In the genomic region with DNA sequence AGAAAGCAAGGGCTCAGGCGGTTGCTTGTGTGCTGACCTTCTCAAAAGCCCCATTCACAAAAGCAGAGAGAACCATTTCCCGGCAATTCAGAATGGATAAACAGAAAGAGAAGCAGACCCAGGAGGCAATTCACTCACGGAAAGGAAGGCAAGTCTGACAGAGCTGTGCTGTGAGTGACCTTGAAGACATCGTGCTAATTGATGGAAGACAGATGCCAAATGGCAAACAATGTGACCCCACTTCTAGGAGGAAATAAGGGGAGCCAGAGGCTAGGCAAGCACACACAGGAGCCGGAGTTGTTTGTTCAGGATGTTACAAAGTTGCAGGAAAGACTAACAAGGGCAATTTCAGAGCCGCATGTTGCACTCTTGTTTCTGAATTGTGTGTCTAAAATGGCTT, we compare ENCODE assay signal across 24 mouse cellular contexts.
A peak's percentile ranks its signal among the peaks of the same experiment; 100 is the strongest.
DNase-seq lines count a peak whose midpoint lies in the region; ATAC-seq lines count a peak whose summit lies in the region.
"Had no signal": no experiment of that assay in that cellular context is flagged by ENCODE, and none has a peak within 500 bp of the region (broad histone marks: within the 10 kb centered on the region; RNA-seq: fewer than 3 reads in every experiment).

No protein-coding gene starts in this region.

- no peak overlapping the region for H3K4me3 ChIP-seq in embryonic facial prominence, embryonic 11.5 days (ENCODE audit: low read depth, low read length)
- no peak overlapping the region for H3K4me3 ChIP-seq in embryonic facial prominence, embryonic 10.5 days
- no peak overlapping the region for H3K4me3 ChIP-seq in heart, embryonic 16.5 days (ENCODE audit: low read length)
- no peak overlapping the region for H3K4me3 ChIP-seq in lung, embryonic 16.5 days (ENCODE audit: low read length)
- H3K4me3 ChIP-seq: embryonic facial prominence, embryonic 13.5 days; erythroblast, embryonic 14.5 days; midbrain, embryonic 12.5 days had no signal

- no peaks in the 10 kb centered on the region for H3K27me3 ChIP-seq in embryonic facial prominence, embryonic 11.5 days (ENCODE audit: control insufficient read depth, insufficient read depth, low read length)
- H3K27me3 ChIP-seq in embryonic facial prominence, embryonic 10.5 days (replicated peaks; ENCODE audit: low read depth, poor library complexity, severe bottlenecking): no peaks in the 10 kb centered on the region
- H3K27me3 ChIP-seq in heart, embryonic 16.5 days (ENCODE audit: control insufficient read depth, insufficient read depth, low read length): no peaks in the 10 kb centered on the region
- no peaks in the 10 kb centered on the region for H3K27me3 ChIP-seq in lung, embryonic 16.5 days (ENCODE audit: control insufficient read depth, insufficient read depth, low read depth, low read length)
- H3K27me3 ChIP-seq: midbrain, embryonic 12.5 days had no signal

- H3K9ac ChIP-seq in embryonic facial prominence, embryonic 11.5 days (replicated peaks; ENCODE audit: low read length): no peak overlapping the region
- H3K9ac ChIP-seq in heart, embryonic 16.5 days (ENCODE audit: low read length): no peak overlapping the region
- H3K9ac ChIP-seq in lung, embryonic 16.5 days (ENCODE audit: low read length): no peak overlapping the region
- H3K9ac ChIP-seq: embryonic facial prominence, embryonic 13.5 days; hindbrain, embryonic 14.5 days; midbrain, embryonic 12.5 days had no signal

- no peaks in the 10 kb centered on the region for H3K4me1 ChIP-seq in embryonic facial prominence, embryonic 11.5 days (ENCODE audit: control insufficient read depth, insufficient read depth, low read length)
- H3K4me1 ChIP-seq in embryonic facial prominence, embryonic 10.5 days: peaks cover 21% of the 10 kb centered on the region
- peaks cover 6% of the 10 kb centered on the region for H3K4me1 ChIP-seq in heart, embryonic 16.5 days (ENCODE audit: control insufficient read depth, insufficient read depth, low read length)
- no peaks in the 10 kb centered on the region for H3K4me1 ChIP-seq in lung, embryonic 16.5 days (replicated peaks; ENCODE audit: control insufficient read depth, insufficient read depth, low read length)
- H3K4me1 ChIP-seq: midbrain, embryonic 12.5 days had no signal

- H3K9me3 ChIP-seq in embryonic facial prominence, embryonic 11.5 days (replicated peaks; ENCODE audit: control insufficient read depth, low read length): no peaks in the 10 kb centered on the region
- H3K9me3 ChIP-seq in embryonic facial prominence, embryonic 10.5 days: no peaks in the 10 kb centered on the region
- no peaks in the 10 kb centered on the region for H3K9me3 ChIP-seq in heart, embryonic 16.5 days (replicated peaks; ENCODE audit: control insufficient read depth, low read length)
- H3K9me3 ChIP-seq in lung, embryonic 16.5 days (ENCODE audit: control insufficient read depth, low read length): no peaks in the 10 kb centered on the region
- H3K9me3 ChIP-seq: embryonic facial prominence, embryonic 13.5 days; midbrain, embryonic 12.5 days had no signal

- intact Hi-C loops in heart, postnatal 10 days (cut with DNase I): no loop called here

- peak; percentile 33 for DNase-seq in embryonic facial prominence, embryonic 11.5 days (ENCODE audit: low spot score)
- no peak for DNase-seq in embryonic facial prominence, embryonic 10.5 days (ENCODE audit: low spot score)
- no peak for DNase-seq in heart, postnatal 10 days
- no peak for DNase-seq in lung, postnatal 14 days
- DNase-seq in embryo, embryonic 10.5 days (ENCODE audit: low spot score): peak; percentile 39
- DNase-seq in adrenal gland, adult (ENCODE audit: inconsistent age in 2 of 2, low spot score in 1 of 2): no peak
- DNase-seq: adrenal gland, postnatal 14 days; cerebellum, adult 8-10 months; cerebellum, postnatal 36 days; heart, postnatal 4 days; kidney, adult 9 months; kidney, postnatal 14 days; lung, adult 18-20 months; thymus, adult 2 months; thymus, postnatal 4 days had no signal

- H3K36me3 ChIP-seq in embryonic facial prominence, embryonic 11.5 days (replicated peaks; ENCODE audit: control insufficient read depth, insufficient read depth, low read depth, low read length): no peaks in the 10 kb centered on the region
- no peaks in the 10 kb centered on the region for H3K36me3 ChIP-seq in embryonic facial prominence, embryonic 10.5 days (replicated peaks)
- H3K36me3 ChIP-seq in heart, embryonic 16.5 days (ENCODE audit: control insufficient read depth, insufficient read depth): no peaks in the 10 kb centered on the region
- no peaks in the 10 kb centered on the region for H3K36me3 ChIP-seq in lung, embryonic 16.5 days (ENCODE audit: control insufficient read depth, insufficient read depth, low read length)
- H3K36me3 ChIP-seq: embryonic facial prominence, embryonic 13.5 days; midbrain, embryonic 12.5 days had no signal

- no peak overlapping the region for H3K27ac ChIP-seq in embryonic facial prominence, embryonic 11.5 days (replicated peaks; ENCODE audit: low read depth, low read length)
- H3K27ac ChIP-seq in embryonic facial prominence, embryonic 10.5 days (replicated peaks): no peak overlapping the region
- H3K27ac ChIP-seq in heart, embryonic 16.5 days (ENCODE audit: low read length): 0 out of 2 replicates have a peak overlapping the region, but pooled peaks have one; percentile 32
- H3K27ac ChIP-seq in lung, embryonic 16.5 days (ENCODE audit: low read length): no peak overlapping the region
- H3K27ac ChIP-seq: embryonic facial prominence, embryonic 13.5 days; hindbrain, embryonic 14.5 days; midbrain, embryonic 12.5 days had no signal

- WGBS in embryonic facial prominence, embryonic 11.5 days: 22% methylated on average over 6 of the region's 6 CpGs
- 32% methylated on average over 6 of the region's 6 CpGs for WGBS in embryonic facial prominence, embryonic 10.5 days
- 21% methylated on average over 6 of the region's 6 CpGs for WGBS in heart, embryonic 16.5 days
- 15% methylated on average over 6 of the region's 6 CpGs for WGBS in lung, embryonic 16.5 days

- no peak overlapping the region for H3K4me2 ChIP-seq in embryonic facial prominence, embryonic 11.5 days (ENCODE audit: low read depth, low read length)
- no peak overlapping the region for H3K4me2 ChIP-seq in heart, embryonic 16.5 days (ENCODE audit: low read depth, low read length)
- no peak overlapping the region for H3K4me2 ChIP-seq in lung, embryonic 16.5 days (ENCODE audit: low read depth, low read length)
- H3K4me2 ChIP-seq: embryonic facial prominence, embryonic 13.5 days; hindbrain, embryonic 14.5 days; liver, embryonic 11.5 days; midbrain, embryonic 12.5 days had no signal

- ATAC-seq in embryonic facial prominence, embryonic 11.5 days (replicated peaks; ENCODE audit: insufficient number of reproducible peaks, low FRiP score, low TSS enrichment, low read depth): no peak
- ATAC-seq in heart, embryonic 16.5 days (replicated peaks; ENCODE audit: extremely low read depth, insufficient read depth, low FRiP score): no peak
- ATAC-seq in lung, embryonic 16.5 days (ENCODE audit: low read depth): peak; percentile 57; the same call in 1 of the 2 replicates
- ATAC-seq: forebrain, embryonic 14.5 days; inflammation-experienced regulatory T-cells, adult 6 months had no signal

Comparison
In these comparisons a context has a peak if more than half of its experiments do, and no peak if none do; other contexts are left out.
1. DNase-seq: peak in embryonic facial prominence, embryonic 11.5 days (single experiment) and embryo, embryonic 10.5 days (single experiment); none in embryonic facial prominence, embryonic 10.5 days (single experiment), heart, postnatal 10 days (0 of 2), lung, postnatal 14 days (single experiment) and adrenal gland, adult (0 of 2).